Mouse (Mus musculus) cerebellum, postnatal 36 days (tissue): ENCODE data around the gene Nop16.

Experiments
- DNase-seq, 2 experiments: peaks; one replicate each; pipeline ENCODE4 v3.0.0; 2021 to 2022; ENCODE audit warnings: mixed read lengths in 2 of 2

Nop16 gene

DNA sequence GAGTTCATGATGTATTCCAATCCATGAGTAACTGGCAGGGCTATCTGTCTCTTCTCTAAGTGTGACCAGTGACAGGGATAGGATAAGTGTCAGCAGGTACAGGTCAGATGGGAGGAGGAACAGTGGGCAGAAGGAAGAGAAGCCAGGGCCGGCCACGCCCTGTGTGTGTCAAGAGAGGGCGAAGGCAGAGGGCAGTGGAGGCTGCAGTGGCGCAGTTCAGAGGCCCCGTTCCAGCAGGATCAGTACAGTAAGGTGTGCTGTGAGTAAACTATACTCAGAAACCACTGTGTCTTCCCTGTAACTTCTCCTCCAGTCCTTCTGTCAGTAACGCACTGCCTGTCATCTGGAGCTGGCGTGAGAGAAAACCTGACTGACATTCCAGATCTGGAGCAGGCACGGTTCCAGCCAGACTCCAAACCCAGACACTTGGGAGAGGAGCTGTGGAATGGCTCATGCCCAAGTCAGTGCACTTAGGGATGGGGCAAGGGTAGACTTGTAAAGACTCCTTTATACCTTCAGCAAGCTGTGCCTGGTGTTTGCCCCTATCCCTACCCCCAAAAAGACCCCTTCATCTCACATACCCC, 6.3 kb upstream of the Nop16 start:
- DNase-seq: no peak

DNA sequence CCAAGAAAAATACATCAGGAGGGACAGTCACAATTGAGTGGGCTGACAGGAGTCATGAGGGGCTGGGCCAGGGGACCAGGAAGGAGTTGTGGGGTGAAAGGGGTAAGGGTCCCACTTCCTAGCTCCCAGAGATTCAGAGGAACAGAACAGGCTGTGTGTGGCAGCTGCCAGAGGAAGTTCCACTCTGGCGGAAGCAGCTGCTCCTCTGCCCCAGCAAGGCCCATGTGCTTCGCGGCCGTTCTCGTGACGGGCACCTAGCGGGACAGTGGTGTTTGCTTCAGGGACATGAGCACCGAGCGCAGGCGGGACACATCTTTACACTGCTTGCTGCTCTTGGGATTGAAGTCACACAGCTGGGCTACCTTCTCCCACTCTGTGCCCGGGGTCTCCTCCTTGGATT, 3.7 kb upstream of the Nop16 start:
- DNase-seq: no peak

DNA sequence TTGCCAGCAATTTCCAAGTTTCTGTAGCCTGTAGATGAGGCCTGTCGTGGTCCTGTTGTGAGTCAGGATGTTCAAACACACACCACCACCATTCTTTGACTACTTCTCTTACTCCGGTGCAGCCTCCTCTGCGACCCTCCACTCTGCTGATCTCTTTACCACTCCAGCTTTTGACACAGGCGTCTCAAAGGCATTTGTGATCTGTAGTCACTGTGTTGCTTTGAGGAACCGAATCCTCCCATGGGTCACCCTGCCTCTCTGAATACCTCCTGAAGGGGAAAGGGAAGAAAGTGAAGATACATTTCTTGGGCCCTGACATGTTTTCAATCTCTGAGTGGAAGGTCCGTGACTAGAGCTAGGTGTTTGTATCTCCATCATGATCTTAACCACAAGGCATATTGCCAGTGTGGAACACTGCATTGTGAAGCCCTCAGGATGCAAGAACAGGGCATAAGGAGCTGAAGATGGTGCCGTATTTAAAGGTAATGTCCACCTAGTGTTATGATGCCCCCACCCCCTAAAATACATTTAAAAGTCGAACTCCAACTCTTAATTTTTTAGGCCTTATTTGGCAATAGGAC, 2.0 kb upstream of the Nop16 start:
- DNase-seq: no peak

DNA sequence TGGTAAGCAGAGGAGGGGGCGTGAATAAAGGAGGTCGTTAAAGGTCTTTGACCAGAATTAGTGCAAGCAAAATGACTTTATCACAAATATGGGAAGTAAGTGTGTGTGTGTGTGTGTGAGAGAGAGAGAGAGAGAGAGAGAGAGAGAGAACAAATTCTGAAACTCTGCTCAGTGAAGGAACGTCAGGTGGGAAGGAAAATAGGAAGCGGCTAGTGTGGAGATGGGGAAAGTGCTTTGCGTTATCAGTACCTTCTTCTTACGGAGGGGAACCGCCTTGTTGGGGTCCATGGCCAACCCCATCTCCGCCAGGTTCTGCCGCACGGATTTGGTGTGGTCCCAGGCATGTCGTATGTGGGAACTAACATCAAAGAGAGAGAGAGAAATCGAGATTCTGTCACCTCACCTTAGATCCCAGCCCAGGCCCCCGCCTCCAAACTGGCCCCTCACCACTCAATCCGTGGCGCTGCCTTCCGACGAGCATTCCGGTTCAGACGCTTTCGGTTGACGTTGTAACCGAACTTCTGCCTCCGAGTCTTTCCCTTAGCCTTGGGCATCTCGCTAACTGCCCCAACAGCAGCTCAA, 385 bp downstream of the Nop16 start:
- no peak for DNase-seq

DNA sequence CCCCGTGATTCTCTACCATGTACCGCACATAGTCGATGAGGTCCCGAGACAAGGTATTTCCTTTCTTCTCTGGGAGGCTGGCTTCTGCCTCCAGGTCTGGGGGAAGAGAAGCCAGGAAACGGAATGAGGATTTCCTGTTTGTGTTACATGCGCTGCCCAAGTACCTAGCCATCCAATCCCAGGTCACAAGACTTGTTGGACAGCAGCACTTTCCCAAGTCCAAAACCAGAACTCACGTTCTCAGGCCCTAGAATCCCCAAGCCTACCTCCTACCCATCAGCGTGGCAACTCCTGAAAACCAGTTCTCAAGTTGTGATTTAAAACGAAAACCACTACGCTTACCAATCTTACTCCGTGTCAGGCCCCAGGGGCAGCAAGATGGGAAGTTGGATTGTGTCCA, 4.1 kb downstream of the Nop16 start:
- no peak for DNase-seq

DNA sequence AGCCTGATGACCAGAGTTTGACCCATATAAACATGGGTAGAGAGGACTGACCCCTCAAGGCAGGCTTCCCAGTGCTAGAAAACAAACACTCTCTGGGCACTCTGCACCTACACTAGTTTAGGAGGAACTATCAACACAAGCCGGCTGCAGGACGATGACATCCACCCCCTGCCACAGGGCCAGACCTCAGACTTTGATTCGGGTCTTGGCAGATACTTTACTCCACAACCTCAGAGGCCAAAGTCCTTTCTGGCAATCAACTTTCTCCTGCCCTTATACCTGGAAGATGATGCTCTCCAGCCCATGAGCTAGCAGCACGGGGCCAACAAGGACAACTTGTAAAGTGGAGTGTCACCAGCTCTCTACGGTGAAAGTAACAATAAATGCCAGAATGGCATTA, 7.0 kb downstream of the Nop16 start:
- DNase-seq: no peak

DNA sequence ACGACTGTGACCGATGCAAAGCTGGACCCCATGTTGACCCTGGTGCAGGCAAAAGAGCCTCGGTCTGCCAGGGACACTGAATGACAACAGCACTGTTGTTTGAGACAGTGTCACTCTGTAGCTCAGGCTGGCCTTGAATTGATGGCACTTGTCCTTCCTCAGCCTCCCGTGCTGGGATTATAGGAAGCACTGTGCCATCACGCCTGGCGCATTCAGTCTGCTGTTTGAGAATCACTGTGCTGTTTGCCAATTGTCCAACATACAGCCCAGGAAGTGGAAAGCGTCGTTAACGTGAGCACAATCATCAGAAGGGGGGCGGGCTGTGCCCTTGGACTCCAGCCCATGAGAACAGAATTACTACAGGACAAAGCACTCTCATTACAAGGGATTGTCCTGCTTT, 7.8 kb downstream of the Nop16 start:
- no peak for DNase-seq

DNA sequence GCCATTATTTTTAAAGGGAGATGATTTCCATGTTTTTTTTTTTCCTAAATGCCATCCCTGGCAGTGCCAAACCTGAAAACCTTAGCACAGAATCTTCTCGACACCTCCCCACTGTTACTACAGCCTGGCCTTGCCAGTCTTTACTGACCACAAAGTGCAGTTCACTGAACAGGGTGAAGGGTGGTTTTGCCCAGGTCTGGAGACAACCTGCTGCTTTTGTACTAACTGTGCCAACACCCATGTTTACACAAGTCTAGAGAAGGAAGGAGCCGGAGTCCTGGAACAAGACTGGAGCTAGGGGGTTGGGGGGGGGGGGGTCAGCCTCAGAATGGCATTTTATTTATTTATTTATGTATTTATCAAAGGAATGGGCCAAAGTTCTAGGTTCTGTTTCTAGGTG, 8.5 kb downstream of the Nop16 start:
- DNase-seq: no peak

DNA sequence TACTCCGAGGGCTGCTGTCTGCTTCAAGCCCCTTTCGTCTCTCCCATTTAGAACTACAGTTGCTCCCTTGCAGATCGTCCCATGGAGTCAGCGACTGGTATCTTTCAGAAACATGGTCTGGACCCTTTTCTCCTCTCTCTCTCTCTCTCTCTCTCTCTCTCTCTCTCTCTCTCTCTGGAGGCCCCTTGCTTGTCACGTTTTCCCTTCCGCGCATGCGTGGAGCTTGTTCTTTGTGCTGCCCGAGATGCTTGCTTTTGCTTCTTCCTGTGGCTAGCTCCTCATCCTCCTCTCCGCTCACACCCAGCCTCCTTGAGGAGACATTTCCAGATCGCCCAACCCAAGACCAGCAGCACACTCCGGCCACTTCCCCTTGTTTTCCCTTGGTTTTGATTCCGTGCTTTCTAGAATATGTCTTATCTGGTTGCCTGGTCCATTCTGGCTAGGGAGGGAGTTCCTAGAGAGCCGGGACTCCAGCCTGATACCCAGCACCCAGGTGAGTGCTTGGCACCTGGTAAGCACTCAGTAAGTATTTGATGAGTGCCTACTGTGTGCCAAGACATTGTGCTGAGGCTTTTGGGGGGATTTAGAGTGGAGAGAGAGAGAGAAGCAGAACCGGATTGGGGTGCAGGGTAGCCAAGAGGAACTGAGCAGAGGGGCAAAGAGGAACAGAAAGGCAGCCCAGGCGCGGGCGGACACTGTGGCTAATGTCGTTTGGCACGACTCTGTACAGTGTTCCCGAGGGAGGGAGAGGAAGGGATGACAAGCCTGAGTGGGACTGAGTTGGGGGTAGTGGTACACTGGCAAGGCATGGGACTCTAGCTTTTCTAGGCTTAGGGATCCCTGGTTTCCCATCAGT, 12.0 kb downstream of the Nop16 start:
- no peak for DNase-seq

DNA sequence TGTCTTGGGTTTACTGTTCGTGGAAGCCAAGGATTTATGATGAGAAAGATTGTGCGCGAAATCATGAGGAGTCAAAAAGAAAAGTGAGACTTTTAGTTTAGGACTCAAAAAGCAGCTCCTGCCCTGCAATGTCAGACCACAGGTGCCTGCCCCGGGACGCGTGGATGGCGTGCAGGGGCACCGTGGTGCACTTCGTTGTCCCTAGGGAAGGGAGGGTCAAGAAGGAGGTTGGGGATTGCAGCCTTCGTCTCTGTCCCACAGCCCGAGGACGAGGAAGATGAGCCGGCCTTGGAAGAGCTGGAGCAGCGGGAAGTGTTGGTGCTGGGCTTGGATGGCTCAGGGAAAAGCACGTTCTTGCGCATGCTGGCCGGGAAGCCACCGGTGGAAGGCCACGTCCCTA, 14.4 kb downstream of the Nop16 start:
- peak in 1 of 2 experiments; percentile 13 for DNase-seq

DNA sequence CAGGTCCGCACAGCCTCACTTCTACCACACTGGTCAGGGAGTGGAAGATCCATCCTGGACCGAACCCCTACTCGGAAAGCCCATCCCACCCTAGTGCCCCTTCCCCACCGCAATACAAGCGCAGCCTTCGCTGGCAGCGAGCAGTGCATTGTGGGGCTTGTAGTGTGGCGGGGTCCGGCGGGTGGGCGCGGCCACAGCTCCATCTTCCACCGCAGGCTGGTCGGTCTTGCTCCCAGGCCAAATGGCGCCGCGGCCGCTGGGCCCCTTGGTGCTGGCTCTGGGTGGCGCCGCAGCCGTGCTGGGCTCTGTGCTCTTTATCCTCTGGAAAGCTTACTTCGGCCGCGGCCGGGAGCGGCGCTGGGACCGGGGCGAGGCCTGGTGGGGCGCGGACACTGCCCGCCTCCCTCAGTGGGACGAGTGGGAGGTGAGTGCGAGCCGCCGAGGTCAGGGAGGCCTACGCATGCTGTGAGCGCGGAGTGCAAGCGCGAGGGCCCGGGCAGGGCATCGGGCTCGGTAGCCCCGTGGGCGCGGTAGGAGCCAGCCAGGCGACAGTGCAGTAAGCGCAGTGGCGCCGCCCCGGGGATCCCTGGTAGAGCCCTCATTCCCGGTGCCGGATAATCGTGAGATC, 14.9 kb downstream of the Nop16 start, which contains the start of gene Arl10:
Gene Arl10, plus strand, starts transcription at position 162 of the 628 bp plus-strand sequence.
- DNase-seq: peak; percentile 70 to 76

DNA sequence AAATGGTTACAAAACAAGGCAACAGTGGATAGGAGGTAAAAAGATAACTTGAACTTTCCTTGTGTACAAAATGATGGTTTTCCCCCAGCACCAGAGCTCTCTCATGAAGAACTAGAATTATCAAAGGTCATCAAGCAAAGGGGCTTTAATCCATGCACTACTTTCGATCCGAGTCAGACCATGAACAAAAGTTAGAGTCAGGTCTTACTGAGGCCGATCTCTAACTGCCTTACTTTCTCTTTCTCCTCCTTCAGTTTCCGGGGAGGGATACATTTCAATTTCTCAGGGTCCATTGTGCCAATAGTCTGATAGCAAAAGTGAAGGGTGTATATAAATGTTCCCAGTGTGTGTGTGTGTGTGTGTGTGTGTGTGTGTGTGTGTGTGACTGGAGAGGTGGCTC, 17.3 kb downstream of the Nop16 start:
- DNase-seq: no peak

DNA sequence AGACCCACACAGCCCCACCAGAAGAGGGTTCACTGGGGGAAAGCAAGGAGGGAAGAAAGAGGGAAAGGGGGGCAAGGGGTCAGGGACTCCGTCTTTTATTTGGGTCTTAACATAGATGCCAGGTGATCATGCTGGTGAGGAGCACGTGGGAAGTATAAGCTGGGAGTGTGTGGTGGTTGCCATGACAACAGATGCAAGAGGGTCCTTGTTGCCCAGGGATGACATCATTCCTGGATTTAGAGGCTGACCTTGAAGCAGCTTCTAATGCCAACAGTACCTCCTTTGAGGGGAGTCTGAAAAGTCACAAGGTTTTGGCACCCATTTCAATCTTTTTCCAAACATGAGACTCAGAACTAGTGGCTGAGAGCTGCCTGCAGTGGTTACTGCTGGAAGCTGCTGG, 18.3 kb downstream of the Nop16 start:
- DNase-seq: no peak

DNA sequence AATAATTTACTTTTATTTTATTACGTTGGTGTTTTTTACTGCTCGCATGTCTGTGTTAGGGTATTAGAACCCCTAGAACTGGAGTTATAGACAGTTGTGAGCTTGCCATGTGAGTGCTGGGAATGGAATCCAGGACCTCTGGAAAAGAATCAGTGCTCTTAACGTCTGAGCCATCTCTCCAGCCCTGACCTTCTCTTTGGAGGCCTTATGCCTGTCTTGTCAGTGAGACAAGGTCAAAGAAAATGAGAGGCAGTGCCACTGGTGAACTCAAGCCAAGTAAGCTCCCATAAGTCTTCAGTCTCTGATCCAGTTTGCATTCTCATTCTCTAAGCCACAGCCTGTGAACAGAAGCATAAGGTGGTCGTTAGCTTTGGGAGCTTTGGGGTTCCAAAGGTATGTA, 19.2 kb downstream of the Nop16 start:
- no peak for DNase-seq

DNA sequence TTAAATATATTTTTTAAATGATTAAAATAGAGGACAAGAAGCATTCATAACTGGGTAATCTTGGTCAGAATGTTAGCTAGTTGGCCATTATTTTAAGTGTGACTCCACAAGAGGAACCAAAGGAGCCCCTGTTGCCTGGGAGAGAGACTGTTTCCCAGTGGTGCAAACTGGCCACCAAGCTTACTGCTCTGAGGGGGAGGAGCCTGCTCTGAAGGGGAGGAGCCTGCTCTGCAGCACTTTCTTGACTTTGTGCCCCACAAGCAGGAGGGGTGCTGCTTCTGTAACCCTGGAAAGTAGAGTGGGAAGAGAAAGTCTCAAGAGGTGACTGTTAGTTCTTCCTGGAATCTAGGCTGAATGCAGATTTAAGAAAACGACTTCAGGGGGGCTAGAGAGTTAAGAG, 20.6 kb downstream of the Nop16 start:
- DNase-seq: no peak

DNA sequence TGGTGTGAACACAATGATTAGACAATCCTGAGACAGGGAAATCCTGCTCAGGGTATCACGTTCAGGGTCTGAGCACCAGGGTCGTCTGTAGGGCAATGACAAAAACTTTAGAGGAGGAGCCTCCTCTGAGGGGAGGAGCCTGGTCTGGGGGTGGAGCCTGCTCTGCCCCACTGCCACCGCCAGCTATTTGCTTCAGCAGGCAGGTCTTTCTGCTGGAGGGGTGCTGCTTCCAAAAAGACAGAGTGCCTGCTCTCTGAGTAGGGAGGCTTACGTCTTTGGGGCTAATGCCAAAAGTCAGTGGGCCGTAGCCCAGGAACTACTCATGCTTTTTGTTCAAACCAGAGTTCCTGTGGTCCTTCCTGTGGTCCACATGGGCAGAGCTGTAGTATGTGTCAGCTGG, 21.5 kb downstream of the Nop16 start:
- DNase-seq: no peak

DNA sequence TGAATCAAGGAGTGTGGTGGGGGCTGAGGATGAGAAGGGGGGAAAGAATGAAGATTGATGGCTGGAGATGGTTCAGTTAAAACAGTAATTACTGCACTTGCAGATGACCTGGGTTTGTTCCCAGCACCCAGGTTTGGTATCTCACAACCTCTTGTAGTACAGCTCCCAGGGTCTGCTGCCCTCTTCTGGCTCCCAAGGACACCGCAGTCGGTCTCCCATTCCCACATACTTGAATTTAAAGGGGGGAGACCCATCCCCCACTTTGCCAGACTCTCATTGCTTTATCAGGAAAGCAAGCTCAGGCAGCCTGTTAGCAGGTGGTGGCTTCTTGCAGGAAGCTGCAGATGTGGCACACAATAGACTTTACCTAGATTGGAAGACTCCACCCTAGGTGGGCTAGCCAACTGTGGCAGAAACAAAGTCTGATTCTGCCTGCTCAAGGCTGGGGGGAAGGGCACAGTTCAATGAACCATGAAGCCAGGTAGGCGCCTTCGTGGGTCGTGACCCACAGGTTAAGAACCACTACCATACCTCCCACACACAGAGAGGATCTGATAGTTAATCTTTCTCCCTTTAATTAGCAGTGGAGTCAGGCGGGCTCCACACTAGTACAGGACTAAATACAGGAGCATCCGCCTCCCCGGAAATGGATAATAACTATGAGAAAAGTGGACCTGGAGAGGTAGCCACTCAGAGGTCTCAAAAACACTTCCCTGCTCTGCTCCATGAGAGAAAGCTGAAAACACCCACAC, 24.1 kb downstream of the Nop16 start:
- peak; percentile 59 to 60 for DNase-seq

DNA sequence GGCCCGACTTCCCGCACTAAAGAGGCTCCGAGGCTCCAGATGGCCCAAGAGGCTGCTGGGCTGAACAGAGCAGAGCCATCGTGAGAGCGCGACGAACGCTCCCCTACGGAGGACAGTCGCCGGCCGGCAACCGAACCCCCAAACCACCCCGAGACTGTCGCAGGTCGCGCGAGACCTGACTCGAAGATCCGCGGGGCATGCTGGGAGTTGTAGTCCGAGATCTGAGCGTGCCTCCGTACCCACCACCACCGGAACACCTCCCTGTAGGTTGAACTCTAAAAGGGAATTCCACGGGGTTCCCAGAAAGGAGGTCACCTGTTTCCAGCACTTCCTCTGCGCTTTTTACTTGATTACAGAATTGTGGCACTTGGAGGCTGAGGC, 24.7 kb downstream of the Nop16 start, which contains the start of gene 4833439L19Rik:
Gene 4833439L19Rik, minus strand, starts transcription at position 235 of the 381 bp plus-strand sequence.
- peak; percentile 94 to 95 for DNase-seq

DNA sequence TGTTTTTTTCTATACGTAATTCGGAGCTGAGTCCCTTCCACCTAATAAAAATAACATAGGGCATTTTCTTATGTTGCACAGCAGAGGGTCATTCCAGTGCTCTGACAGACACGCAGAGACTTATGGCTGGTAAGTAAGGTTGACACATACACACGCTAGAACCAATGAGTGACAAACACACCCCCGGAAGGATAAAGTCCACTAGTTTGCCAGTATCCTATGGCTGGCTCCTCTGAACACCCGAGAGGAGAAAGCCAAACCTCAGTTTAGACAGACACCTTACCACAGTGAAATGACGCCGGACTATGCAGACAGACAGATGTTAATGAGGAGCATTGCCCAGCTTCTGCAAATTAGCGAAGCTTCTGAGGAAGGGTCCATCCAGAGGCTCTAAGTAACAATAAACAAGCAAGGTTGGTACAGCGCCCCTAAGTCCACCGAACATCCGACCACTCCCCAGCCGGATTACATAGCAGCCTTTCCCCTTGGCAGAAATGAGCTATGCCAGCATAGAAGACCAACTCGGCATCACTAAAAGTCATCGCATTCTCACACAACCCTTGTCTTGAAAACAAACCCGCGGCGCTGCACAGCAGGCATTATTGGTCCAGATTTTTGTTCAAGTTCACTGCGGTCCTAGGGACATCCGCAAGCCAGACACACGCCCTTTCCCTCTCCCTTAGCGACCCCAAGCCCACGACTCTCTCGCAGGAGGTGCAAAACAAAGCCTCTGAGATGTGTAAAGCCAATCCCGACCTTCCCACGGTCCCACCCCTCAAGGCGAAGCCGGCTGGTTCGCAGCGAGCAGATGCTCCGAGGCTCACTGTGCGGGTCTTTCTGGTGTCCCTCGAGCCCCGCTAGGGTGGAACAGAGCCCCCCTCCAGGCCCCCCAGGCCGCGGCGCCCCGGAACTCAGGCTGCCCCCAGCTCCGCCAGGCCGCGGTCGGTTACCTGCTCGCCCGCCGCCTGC, 25.4 kb downstream of the Nop16 start:
- DNase-seq: peak; percentile 29 to 32

DNA sequence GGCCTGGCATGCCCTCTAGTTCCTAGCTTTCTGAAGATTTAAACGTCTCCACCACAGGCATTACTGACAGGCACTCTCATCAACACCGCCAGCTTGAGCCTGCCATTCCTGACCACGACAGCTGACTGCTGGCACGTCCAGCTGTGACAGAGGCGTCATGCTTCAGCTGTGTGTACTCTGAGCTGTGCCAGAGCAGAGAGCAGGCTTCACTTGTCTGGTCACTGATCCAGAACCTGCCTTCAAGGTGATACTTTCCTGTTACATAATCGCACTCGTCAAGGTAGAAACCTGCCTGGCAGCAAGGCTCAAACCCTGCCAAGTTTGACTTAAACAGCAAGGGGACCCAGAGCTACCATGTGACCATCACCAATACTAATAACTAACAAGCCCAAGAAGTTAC, 27.3 kb downstream of the Nop16 start:
- no peak for DNase-seq

DNA sequence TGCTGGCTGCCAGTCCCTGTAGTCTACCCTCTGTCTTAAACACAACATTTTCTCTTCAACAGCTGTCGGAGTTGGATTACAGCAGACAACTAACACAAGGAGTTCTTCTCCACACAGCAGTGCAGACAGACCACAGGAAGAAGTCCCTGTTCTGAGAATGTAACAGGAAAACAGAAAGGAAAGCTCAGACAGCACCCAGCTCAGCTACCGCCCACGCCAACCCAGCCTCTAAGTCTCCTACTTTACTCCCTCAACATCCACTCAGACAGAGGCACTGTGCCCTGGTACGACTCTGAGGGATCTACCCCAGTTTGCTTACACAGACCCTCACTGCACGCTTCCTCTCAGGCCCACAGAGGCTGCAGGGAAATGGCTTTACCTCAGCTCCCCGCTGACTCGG, 29.3 kb downstream of the Nop16 start:
- DNase-seq: no peak
